Mouse (Mus musculus) heart, embryonic 11.5 days (tissue): ENCODE results near the gene Pik3c2b. TPM values are rescaled to one million over a fixed set of nuclear protein-coding genes. Genes with fewer than 3 reads are reported as not detected.
A peak's percentile ranks its signal among the peaks of the same experiment; 100 is the strongest.

ENCODE experiments used
- ATAC-seq: fragments of 200-750 bp; cut with Nextera tagmentation; replicated peaks from 2 replicates; pipeline ENCODE4 v1.8.0; 2017; ENCODE audit warnings: moderate library complexity; ENCODE audit not compliant: insufficient number of reproducible peaks, low FRiP score, low TSS enrichment
- H3K27ac ChIP-seq: fragments of 300-500 bp; sonication (generic); 2 replicates; pipeline ENCODE4 v1.5.1; 2014; ENCODE audit warnings: mild to moderate bottlenecking, low read depth, low read length
- H3K27me3 ChIP-seq: fragments of 300-500 bp; sonication (generic); 2 replicates; pipeline ENCODE4 v1.6.1; 2014; ENCODE audit warnings: mild to moderate bottlenecking, low read length, mixed read lengths; ENCODE audit not compliant: control insufficient read depth, insufficient read depth
- H3K36me3 ChIP-seq: fragments of 300-500 bp; sonication (generic); 2 replicates; pipeline ENCODE4 v1.6.1; 2014; ENCODE audit warnings: mild to moderate bottlenecking, low read length, moderate library complexity, mixed read lengths; ENCODE audit not compliant: control insufficient read depth, insufficient read depth
- H3K4me1 ChIP-seq: fragments of 300-500 bp; sonication (generic); 2 replicates; pipeline ENCODE4 v1.6.1; 2014; ENCODE audit warnings: low read length; ENCODE audit not compliant: control insufficient read depth, insufficient read depth
- H3K4me2 ChIP-seq: fragments of 300-500 bp; sonication (generic); 2 replicates; pipeline ENCODE4 v1.6.1; 2014; ENCODE audit warnings: mild to moderate bottlenecking, moderate library complexity
- H3K4me3 ChIP-seq: fragments of 300-500 bp; sonication (generic); 2 replicates; pipeline ENCODE4 v1.5.1; 2014; ENCODE audit warnings: low read depth, low read length
- H3K9ac ChIP-seq: fragments of 300-500 bp; sonication (generic); 2 replicates; pipeline ENCODE4 v1.6.1; 2014; ENCODE audit warnings: mild to moderate bottlenecking, low read depth, low read length, moderate library complexity
- H3K9me3 ChIP-seq: fragments of 300-500 bp; sonication (generic); replicated peaks from 2 replicates; pipeline ENCODE4 v1.6.1; 2016; ENCODE audit warnings: low read length; ENCODE audit not compliant: control insufficient read depth
- WGBS: fragments of 180-500 bp; shearing (Covaris S2); extraction: QIAGEN DNeasy Blood & Tissue Kit; methylation state at CpG from one replicate; pipeline ENCODE4 v1.1.7; 2014; ENCODE audit not compliant: insufficient replicate concordance; 5-methylcytosine and 5-hydroxymethylcytosine counted together
- polyA plus RNA-seq: library from polyadenylated mRNA; unstranded; fragments of >200 nt; fragmentation: Nextera tagmentation; extraction: Ambion mirVana; gene quantifications from 2 replicates; pipeline ENCODE4 v1.2.1, GENCODE M21; 2014

Pik3c2b gene
- polyA plus RNA-seq, 1 experiment from 2014 or later, result 10.3 TPM

DNA sequence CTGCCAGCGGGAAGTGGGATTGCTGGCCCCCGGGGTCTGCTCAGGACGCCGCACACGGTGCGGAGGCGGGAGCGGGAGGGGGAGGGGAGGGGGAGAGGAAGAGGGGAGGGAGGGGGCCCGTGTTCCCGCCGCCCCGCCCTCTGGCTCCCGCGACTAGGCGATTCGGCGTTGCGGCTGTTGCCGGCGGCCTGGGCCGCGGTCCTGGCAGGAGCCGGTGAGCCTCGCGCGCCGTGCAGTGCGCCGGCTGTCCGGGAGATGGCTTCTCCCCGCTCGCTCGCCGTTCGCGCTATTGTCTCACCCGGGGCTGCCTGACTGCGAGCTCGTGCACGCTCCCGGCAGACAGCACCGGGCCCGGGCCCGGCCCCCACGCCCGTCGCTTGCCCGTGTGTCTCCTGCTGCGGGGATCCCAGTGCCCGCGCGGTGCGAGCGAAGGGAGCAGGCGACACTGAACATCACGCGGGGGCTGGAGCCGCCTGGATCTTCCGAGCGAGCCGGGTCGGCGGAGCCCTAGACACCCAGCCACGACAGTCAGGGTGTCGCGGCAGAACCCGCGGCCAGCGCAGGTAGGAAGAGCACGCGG is 484 bp downstream of the Pik3c2b start:
- Histone ChIP-seq H3K27ac (peak overlapping the region; percentile 52), H3K9ac (peak overlapping the region; percentile 92), H3K36me3 (no peaks in the 10 kb centered on the region), H3K4me3 (peak overlapping the region; percentile 64), H3K9me3 (no peaks in the 10 kb centered on the region), H3K4me2 (peak overlapping the region; percentile 65), H3K27me3 (no peaks in the 10 kb centered on the region), H3K4me1 (peaks cover 42% of the 10 kb centered on the region)
- peak; percentile 82 for ATAC-seq
- 0% methylated on average over 51 of the region's 71 CpGs for WGBS

DNA sequence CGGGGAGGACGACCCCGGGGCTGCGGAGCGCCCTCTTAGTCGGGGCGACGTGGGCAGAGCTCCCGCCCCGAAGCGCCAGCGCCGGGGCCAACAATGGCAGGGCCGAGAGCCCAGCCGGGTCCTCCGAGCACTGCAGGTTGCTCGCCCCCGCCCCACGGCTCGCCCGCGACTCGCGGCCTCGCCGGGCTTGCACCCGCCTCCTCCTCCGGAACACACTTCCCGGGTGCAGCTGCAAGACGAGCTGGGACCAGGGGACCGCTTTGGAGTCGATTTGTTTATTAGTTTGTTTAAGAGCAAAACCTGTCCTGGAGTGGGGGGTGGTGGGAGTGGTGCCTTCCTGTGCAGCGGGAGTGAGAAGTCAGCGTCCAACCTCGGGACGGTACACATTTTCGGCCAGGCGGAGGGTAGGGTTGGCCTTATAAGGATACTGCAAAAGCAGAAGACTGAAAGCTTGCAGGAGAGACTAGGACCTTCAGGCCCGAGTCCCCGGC is 1.0 kb downstream of the Pik3c2b start:
- H3K36me3 ChIP-seq, result no peaks in the 10 kb centered on the region
- WGBS, result under 1% methylated on average over 37 of the region's 40 CpGs
- no peaks in the 10 kb centered on the region for H3K27me3 ChIP-seq
- peak overlapping the region; percentile 52 for H3K27ac ChIP-seq
- H3K9ac ChIP-seq, result peak overlapping the region; percentile 92
- H3K4me2 ChIP-seq, result peak overlapping the region; percentile 65
- peak overlapping the region; percentile 64 for H3K4me3 ChIP-seq
- ATAC-seq, result peak; percentile 46
- H3K4me1 ChIP-seq, result peaks cover 42% of the 10 kb centered on the region
- H3K9me3 ChIP-seq, result no peaks in the 10 kb centered on the region

- peak overlapping the region; percentile 65 for H3K4me2 ChIP-seq
- no peak for ATAC-seq
- 53% methylated on average over 8 of the region's 8 CpGs for WGBS
- peak overlapping the region; percentile 92 for H3K9ac ChIP-seq
- no peak overlapping the region for H3K27ac ChIP-seq
- no peaks in the 10 kb centered on the region for H3K27me3 ChIP-seq
- no peaks in the 10 kb centered on the region for H3K9me3 ChIP-seq
- no peaks in the 10 kb centered on the region for H3K36me3 ChIP-seq
- peaks cover 45% of the 10 kb centered on the region for H3K4me1 ChIP-seq
- H3K4me3 ChIP-seq, result peak overlapping the region; percentile 64
Measured at GRCm38 (mm10) chr1:133047575-133047974, 2.1 kb downstream of the Pik3c2b start.

GRCm38 (mm10) chr1:133048690-133049089 is 3.2 kb downstream of the Pik3c2b start:
- Histone ChIP-seq H3K4me1 (peaks cover 48% of the 10 kb centered on the region), H3K4me2 (peak overlapping the region; percentile 3; the same call in 1 of the 2 replicates), H3K9ac (no peak overlapping the region), H3K27me3 (no peaks in the 10 kb centered on the region), H3K4me3 (no peak overlapping the region; the same call in 1 of the 2 replicates), H3K9me3 (no peaks in the 10 kb centered on the region), H3K27ac (no peak overlapping the region), H3K36me3 (no peaks in the 10 kb centered on the region)
- 21% methylated on average over 2 of the region's 2 CpGs for WGBS
- ATAC-seq, result no peak

GRCm38 (mm10) chr1:133050001-133050431 is 4.5 kb downstream of the Pik3c2b start:
- Histone ChIP-seq H3K4me1 (peaks cover 52% of the 10 kb centered on the region), H3K36me3 (no peaks in the 10 kb centered on the region), H3K9me3 (no peaks in the 10 kb centered on the region), H3K4me3 (no peak overlapping the region), H3K9ac (peak overlapping the region; percentile 29; the same call in 1 of the 2 replicates), H3K27ac (peak overlapping the region; percentile 54), H3K27me3 (no peaks in the 10 kb centered on the region), H3K4me2 (peak overlapping the region; percentile 45)
- 18% methylated on average over 11 of the region's 11 CpGs for WGBS
- no peak for ATAC-seq

GRCm38 (mm10) chr1:133051829-133052228 is 6.4 kb downstream of the Pik3c2b start:
- Histone ChIP-seq H3K27ac (no peak overlapping the region), H3K4me2 (no peak overlapping the region), H3K36me3 (no peaks in the 10 kb centered on the region), H3K9ac (no peak overlapping the region), H3K9me3 (no peaks in the 10 kb centered on the region), H3K4me3 (no peak overlapping the region), H3K27me3 (no peaks in the 10 kb centered on the region), H3K4me1 (peaks cover 48% of the 10 kb centered on the region)
- no peak for ATAC-seq
- WGBS, result 79% methylated on average over 2 of the region's 2 CpGs

GRCm38 (mm10) chr1:133053034-133053433 is 7.6 kb downstream of the Pik3c2b start:
- H3K9ac ChIP-seq, result no peak overlapping the region
- 38% methylated on average over 5 of the region's 5 CpGs for WGBS
- no peaks in the 10 kb centered on the region for H3K9me3 ChIP-seq
- H3K4me3 ChIP-seq, result no peak overlapping the region
- no peak overlapping the region for H3K4me2 ChIP-seq
- no peaks in the 10 kb centered on the region for H3K36me3 ChIP-seq
- H3K4me1 ChIP-seq, result peaks cover 47% of the 10 kb centered on the region
- H3K27ac ChIP-seq, result no peak overlapping the region
- ATAC-seq, result no peak
- H3K27me3 ChIP-seq, result no peaks in the 10 kb centered on the region

GRCm38 (mm10) chr1:133054326-133054725 is 8.9 kb downstream of the Pik3c2b start:
- 70% methylated on average over 8 of the region's 8 CpGs for WGBS
- H3K4me1 ChIP-seq, result peaks cover 40% of the 10 kb centered on the region
- no peak overlapping the region for H3K9ac ChIP-seq
- no peaks in the 10 kb centered on the region for H3K36me3 ChIP-seq
- no peaks in the 10 kb centered on the region for H3K27me3 ChIP-seq
- H3K27ac ChIP-seq, result no peak overlapping the region
- no peaks in the 10 kb centered on the region for H3K9me3 ChIP-seq
- no peak overlapping the region for H3K4me2 ChIP-seq
- no peak overlapping the region for H3K4me3 ChIP-seq
- no peak for ATAC-seq
